Mouse (Mus musculus) left cerebral cortex, adult 2 months (tissue): ENCODE measurements around the gene Abhd6. TPM values are rescaled to one million over a fixed set of nuclear protein-coding genes. Genes with fewer than 3 reads are reported as not detected.

ENCODE experiments used
- DNase-seq, 2 experiments: peaks; one replicate each; pipeline ENCODE4 v3.0.0; 2021 to 2022; ENCODE audit warnings: low spot score in 2 of 2, mixed read lengths in 1 of 2; ENCODE audit errors: extremely low spot score in 1 of 2
- H3K27ac ChIP-seq: fragments of 200-600 bp; 2 replicates; pipeline ENCODE4 v1.8.1; 2022
- H3K4me3 ChIP-seq: fragments of 200-600 bp; 2 replicates; pipeline ENCODE4 v1.8.1; 2022
- CTCF ChIP-seq: fragments of 200-600 bp; IDR thresholded peaks from 2 replicates; pipeline ENCODE4 v1.8.1; 2022; ENCODE audit warnings: antibody characterized with exemption, mild to moderate bottlenecking, moderate library complexity
- intact Hi-C: fragments of 180-260 bp; cut with DNase I; formaldehyde crosslinking; loops from one replicate; pipeline ENCODE4 v1.15.1; 2025
- total RNA-seq, 2 experiments: library from RNA; stranded (reverse); gene quantifications; 2 replicates each; pipeline ENCODE4 v1.2.3; 2021

Abhd6 gene
- total RNA-seq, 2 experiments from 2014 or later = 69.2 to 78.7 TPM

GRCm38 (mm10) chr14:8082949-8083348 lies 80.2 kb downstream of the Abhd6 start:
- intact Hi-C loops = loop anchor here (5.0 kb wide), 1 partner anchor 121 kb away; no protein-coding TSS in a partner anchor
- TF ChIP-seq CTCF = no peak
- Histone ChIP-seq H3K4me3 (no peak overlapping the region), H3K27ac (no peak overlapping the region)
- no peak for DNase-seq

GRCm38 (mm10) chr14:8089016-8089415 lies 86.3 kb downstream of the Abhd6 start:
- intact Hi-C loops = no loop called here

GRCm38 (mm10) chr14:8092573-8092972 lies 89.9 kb downstream of the Abhd6 start:
- peak; percentile 57 for TF ChIP-seq CTCF
- no peak for DNase-seq
- intact Hi-C loops = loop anchor here (2.0 to 5.0 kb wide), 2 partner anchors 165 to 254 kb away; partner anchors contain the start of gene Acox2
- H3K27ac ChIP-seq = no peak overlapping the region
- H3K4me3 ChIP-seq = no peak overlapping the region

More at GRCm38 (mm10) chr14:8089016-8089415, 86.3 kb downstream of the Abhd6 start:
- no peak for DNase-seq
- TF ChIP-seq CTCF = no peak
- Histone ChIP-seq H3K27ac (no peak overlapping the region), H3K4me3 (no peak overlapping the region)

GRCm38 (mm10) chr14:8093427-8093826 lies 90.7 kb downstream of the Abhd6 start:
- intact Hi-C loops = loop anchor here (2.0 to 5.0 kb wide), 2 partner anchors 164 to 253 kb away; partner anchors contain the start of gene Acox2
- TF ChIP-seq CTCF = no peak
- Histone ChIP-seq H3K4me3 (no peak overlapping the region), H3K27ac (no peak overlapping the region)
- DNase-seq = no peak

GRCm38 (mm10) chr14:8094931-8095561 lies 92.3 kb downstream of the Abhd6 start:
- DNase-seq = no peak
- Histone ChIP-seq H3K27ac (peak overlapping the region; percentile 11; the same call in 1 of the 2 replicates), H3K4me3 (no peak overlapping the region)
- intact Hi-C loops = loop anchor here (5.0 kb wide), 1 partner anchor 162 kb away; the partner anchor contains the start of gene Acox2
- TF ChIP-seq CTCF = no peak

GRCm38 (mm10) chr14:8095562-8095950 lies 92.9 kb downstream of the Abhd6 start:
- no peak for DNase-seq
- Histone ChIP-seq H3K27ac (peak overlapping the region; percentile 19; the same call in 1 of the 2 replicates), H3K4me3 (0 out of 2 replicates have a peak overlapping the region, but pooled peaks have one; percentile 6)
- no peak for TF ChIP-seq CTCF
- intact Hi-C loops = no loop called here

- H3K4me3 ChIP-seq = peak within 1 kb of the TSS; percentile 81
- intact Hi-C loops = loop anchor here (2.0 kb wide), 2 partner anchors 37 to 63 kb away; no protein-coding TSS in a partner anchor
- DNase-seq = peak; percentile 94 to 97
- peak within 1 kb of the TSS; percentile 83 for H3K27ac ChIP-seq
- no peak for TF ChIP-seq CTCF
These were observed 95.4 kb downstream of the Abhd6 start, which contains the start of gene Pxk for GRCm38 (mm10) chr14:8097978-8098686. Gene Pxk (plus strand): TSS chr14:8098211.

GRCm38 (mm10) chr14:8098687-8098995 lies 95.9 kb downstream of the Abhd6 start:
- intact Hi-C loops = loop anchor here (2.0 kb wide), 2 partner anchors 36 to 62 kb away; no protein-coding TSS in a partner anchor
- TF ChIP-seq CTCF = no peak
- H3K4me3 ChIP-seq = peak overlapping the region; percentile 81
- peak overlapping the region; percentile 83 for H3K27ac ChIP-seq
- no peak for DNase-seq

GRCm38 (mm10) chr14:8099561-8100021 lies 96.9 kb downstream of the Abhd6 start:
- TF ChIP-seq CTCF = no peak
- no peak overlapping the region; the same call in 1 of the 2 replicates for H3K27ac ChIP-seq
- peak overlapping the region; percentile 81 for H3K4me3 ChIP-seq
- peak in 1 of 2 experiments; percentile 34 for DNase-seq
- intact Hi-C loops = loop anchor here (1.0 to 2.0 kb wide), 3 partner anchors 35 to 115 kb away; partner anchors contain the start of gene Kctd6

GRCm38 (mm10) chr14:8101886-8102285 lies 99.2 kb downstream of the Abhd6 start:
- intact Hi-C loops = no loop called here
- Histone ChIP-seq H3K4me3 (no peak overlapping the region), H3K27ac (no peak overlapping the region)
- TF ChIP-seq CTCF = no peak
- no peak for DNase-seq

GRCm38 (mm10) chr14:8102676-8103075 lies 100.0 kb downstream of the Abhd6 start:
- Histone ChIP-seq H3K4me3 (no peak overlapping the region), H3K27ac (no peak overlapping the region)
- no peak for DNase-seq
- intact Hi-C loops = no loop called here
- TF ChIP-seq CTCF = no peak

Other genes with a start within 250 kb of the Abhd6 start
- not detected for gene Gm26661, start 211.3 kb upstream of the Abhd6 start, total RNA-seq
- 10 to 100 TPM; 66.0 to 68.6 TPM for gene Flnb, start 184.9 kb upstream of the Abhd6 start, total RNA-seq
- not detected for gene Gm45521, start 45.6 kb upstream of the Abhd6 start, total RNA-seq
- gene Dnase1l3, start 8.3 kb upstream of the Abhd6 start, total RNA-seq = under 1 TPM in 1 of 2 experiments, not detected in 1; 0.07 TPM
- gene Rpp14, start 77.5 kb downstream of the Abhd6 start, total RNA-seq = 10 to 100 TPM; 32.7 to 40.2 TPM
- 10 to 100 TPM; 34.5 to 36.6 TPM for gene Pxk, start 95.3 kb downstream of the Abhd6 start, total RNA-seq
- gene Pdhb, start 170.1 kb downstream of the Abhd6 start, total RNA-seq = 100 to 1,000 TPM; 159 to 168 TPM
- gene Kctd6, start 211.2 kb downstream of the Abhd6 start, total RNA-seq = 10 to 100 TPM; 41.5 to 42.1 TPM